Mouse (Mus musculus): ENCODE data around the gene Abhd14b. TPM values are rescaled to one million over a fixed set of nuclear protein-coding genes. Genes with fewer than 3 reads are reported as not detected.
A peak's percentile ranks its signal among the peaks of the same experiment; 100 is the strongest.

Abhd14b gene
- 54.5 and 64.6 TPM in 2 replicates for polyA plus RNA-seq (2012; rRNA removed)
- 41.2 and 44.6 TPM in 2 replicates for polyA plus RNA-seq (2014; fragmentation: Nextera tagmentation; extraction: Ambion mirVana)

GRCm38 (mm10) chr9:106447348-106447747 is at the start of gene Abhd14b, which contains the start of gene Abhd14a:
TSS of gene Abhd14b (plus strand) at chr9:106447459.
TSS of gene Abhd14a (minus strand) at chr9:106447678.
- H3K4me2 ChIP-seq (replicated peaks; ENCODE audit: low read depth, low read length, severe bottlenecking): peak within 1 kb of the TSS; percentile 86
- WGBS: 1% methylated on average over 24 of the region's 24 CpGs
- H3K4me1 ChIP-seq (ENCODE audit: control insufficient read depth, insufficient read depth, low read length): peaks cover 33% of the 10 kb centered on the region

GRCm38 (mm10) chr9:106397733-106398132 is 49.5 kb upstream of the Abhd14b start:
- WGBS: 60% methylated on average over 4 of the region's 4 CpGs
- ATAC-seq (ENCODE audit: low FRiP score, low read depth): no peak

More at GRCm38 (mm10) chr9:106447348-106447747, at the start of gene Abhd14b, which contains the start of gene Abhd14a:
- ATAC-seq (ENCODE audit: low FRiP score, low read depth) (peak; percentile 86), DNase-seq (ENCODE audit: low spot score) (peak; percentile 94)
- peak within 1 kb of the TSS; percentile 69 for H3K27ac ChIP-seq (replicated peaks; ENCODE audit: low read depth, low read length)
- H3K9ac ChIP-seq (ENCODE audit: low read depth, low read length, severe bottlenecking): peak within 1 kb of the TSS; percentile 68
- H3K9me3 ChIP-seq (ENCODE audit: control insufficient read depth, low read length): no peaks in the 10 kb centered on the region
- TF ChIP-seq POLR2A (IDR thresholded peaks at IDR 0.05; ENCODE audit: borderline replicate concordance, extremely low read depth, insufficient read depth, insufficient read length): 0 out of 2 replicates have a peak, but pooled peaks have one; percentile 60
- peak within 1 kb of the TSS; percentile 61 for H3K4me3 ChIP-seq (replicated peaks; ENCODE audit: low read length)
- no peaks in the 10 kb centered on the region for H3K36me3 ChIP-seq (ENCODE audit: control insufficient read depth, insufficient read depth, low read length)
- no peaks in the 10 kb centered on the region for H3K27me3 ChIP-seq (ENCODE audit: control insufficient read depth, insufficient read depth, low read length)

GRCm38 (mm10) chr9:106398667-106399311 is 48.5 kb upstream of the Abhd14b start:
- Histone ChIP-seq H3K9ac (ENCODE audit: low read depth, low read length, severe bottlenecking) (no peak overlapping the region), H3K36me3 (ENCODE audit: control insufficient read depth, insufficient read depth, low read length) (no peaks in the 10 kb centered on the region), H3K4me3 (replicated peaks; ENCODE audit: low read length) (no peak overlapping the region), H3K4me1 (ENCODE audit: control insufficient read depth, insufficient read depth, low read length) (peaks cover 7% of the 10 kb centered on the region; the same call in 1 of the 2 replicates), H3K9me3 (ENCODE audit: control insufficient read depth, low read length) (no peaks in the 10 kb centered on the region), H3K27me3 (ENCODE audit: control insufficient read depth, insufficient read depth, low read length) (no peaks in the 10 kb centered on the region), H3K4me2 (replicated peaks; ENCODE audit: low read depth, low read length, severe bottlenecking) (no peak overlapping the region), H3K27ac (replicated peaks; ENCODE audit: low read depth, low read length) (no peak overlapping the region)
- DNase-seq (ENCODE audit: low spot score) (no peak), ATAC-seq (ENCODE audit: low FRiP score, low read depth) (no peak)
- no peak for TF ChIP-seq POLR2A (IDR thresholded peaks at IDR 0.05; ENCODE audit: borderline replicate concordance, extremely low read depth, insufficient read depth, insufficient read length)
- WGBS: 72% methylated on average over 9 of the region's 9 CpGs

More at GRCm38 (mm10) chr9:106397733-106398132, 49.5 kb upstream of the Abhd14b start:
- H3K27ac ChIP-seq (replicated peaks; ENCODE audit: low read depth, low read length): no peak overlapping the region
- H3K9me3 ChIP-seq (ENCODE audit: control insufficient read depth, low read length): no peaks in the 10 kb centered on the region
- no peak overlapping the region for H3K4me3 ChIP-seq (replicated peaks; ENCODE audit: low read length)
- no peaks in the 10 kb centered on the region for H3K36me3 ChIP-seq (ENCODE audit: control insufficient read depth, insufficient read depth, low read length)
- no peaks in the 10 kb centered on the region for H3K27me3 ChIP-seq (ENCODE audit: control insufficient read depth, insufficient read depth, low read length)
- H3K4me1 ChIP-seq (ENCODE audit: control insufficient read depth, insufficient read depth, low read length): peaks cover 7% of the 10 kb centered on the region; the same call in 1 of the 2 replicates
- DNase-seq (ENCODE audit: low spot score): no peak
- no peak overlapping the region for H3K9ac ChIP-seq (ENCODE audit: low read depth, low read length, severe bottlenecking)
- TF ChIP-seq POLR2A (IDR thresholded peaks at IDR 0.05; ENCODE audit: borderline replicate concordance, extremely low read depth, insufficient read depth, insufficient read length): no peak
- H3K4me2 ChIP-seq (replicated peaks; ENCODE audit: low read depth, low read length, severe bottlenecking): no peak overlapping the region

DNA sequence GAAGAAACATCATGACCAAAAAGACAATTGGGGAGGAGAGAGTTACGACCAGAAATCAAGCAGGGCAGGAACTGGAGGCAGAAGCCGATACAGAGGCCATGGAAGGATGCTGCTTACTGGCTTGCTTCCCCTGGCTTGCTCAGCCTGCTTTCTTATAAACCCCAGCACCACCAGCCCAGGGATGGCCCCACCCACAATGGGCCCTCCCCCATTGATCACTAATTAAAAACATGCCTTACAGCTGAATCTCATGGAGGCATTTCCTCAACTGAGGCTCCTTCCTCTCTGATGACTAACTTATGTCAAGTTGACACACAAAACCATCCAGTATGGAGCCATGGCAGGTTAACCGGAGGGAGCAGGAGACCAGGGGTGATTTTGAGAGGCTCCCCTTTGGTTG is 47.5 kb upstream of the Abhd14b start:
- no peak overlapping the region for H3K4me3 ChIP-seq (replicated peaks; ENCODE audit: low read length)
- DNase-seq (ENCODE audit: low spot score) (no peak), ATAC-seq (ENCODE audit: low FRiP score, low read depth) (no peak)
- no peak for TF ChIP-seq POLR2A (IDR thresholded peaks at IDR 0.05; ENCODE audit: borderline replicate concordance, extremely low read depth, insufficient read depth, insufficient read length)
- H3K27ac ChIP-seq (replicated peaks; ENCODE audit: low read depth, low read length): no peak overlapping the region
- H3K4me1 ChIP-seq (ENCODE audit: control insufficient read depth, insufficient read depth, low read length): peaks cover 4% of the 10 kb centered on the region; the same call in 1 of the 2 replicates
- no peak overlapping the region for H3K4me2 ChIP-seq (replicated peaks; ENCODE audit: low read depth, low read length, severe bottlenecking)
- no peaks in the 10 kb centered on the region for H3K9me3 ChIP-seq (ENCODE audit: control insufficient read depth, low read length)
- no peaks in the 10 kb centered on the region for H3K36me3 ChIP-seq (ENCODE audit: control insufficient read depth, insufficient read depth, low read length)
- no peaks in the 10 kb centered on the region for H3K27me3 ChIP-seq (ENCODE audit: control insufficient read depth, insufficient read depth, low read length)
- WGBS: 51% methylated on average over 3 of the region's 3 CpGs
- no peak overlapping the region for H3K9ac ChIP-seq (ENCODE audit: low read depth, low read length, severe bottlenecking)

DNA sequence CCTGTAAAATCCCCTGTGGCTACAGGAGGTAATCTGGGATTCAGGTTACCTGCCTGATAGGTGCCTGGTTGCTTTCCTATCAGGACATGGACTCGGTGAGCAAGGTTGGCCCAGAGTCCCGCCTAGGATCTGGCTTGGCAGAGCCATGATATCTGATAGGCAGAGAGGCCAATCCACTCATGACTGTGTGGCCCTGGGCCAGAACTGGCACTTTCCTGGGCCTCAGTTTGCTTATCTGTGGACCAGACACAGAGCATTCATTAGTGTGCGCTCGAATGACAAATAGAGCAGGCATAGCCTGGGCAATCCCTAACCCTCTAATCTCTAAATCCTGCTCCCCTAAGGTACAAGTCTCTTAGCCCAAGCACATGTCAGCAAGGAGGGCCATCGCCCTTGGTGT is 45.1 kb upstream of the Abhd14b start:
- no peak overlapping the region for H3K9ac ChIP-seq (ENCODE audit: low read depth, low read length, severe bottlenecking)
- H3K4me3 ChIP-seq (replicated peaks; ENCODE audit: low read length): no peak overlapping the region
- no peaks in the 10 kb centered on the region for H3K9me3 ChIP-seq (ENCODE audit: control insufficient read depth, low read length)
- TF ChIP-seq POLR2A (IDR thresholded peaks at IDR 0.05; ENCODE audit: borderline replicate concordance, extremely low read depth, insufficient read depth, insufficient read length): no peak
- no peaks in the 10 kb centered on the region for H3K27me3 ChIP-seq (ENCODE audit: control insufficient read depth, insufficient read depth, low read length)
- WGBS: 76% methylated on average over 5 of the region's 5 CpGs
- H3K4me1 ChIP-seq (ENCODE audit: control insufficient read depth, insufficient read depth, low read length): peaks cover 4% of the 10 kb centered on the region
- H3K27ac ChIP-seq (replicated peaks; ENCODE audit: low read depth, low read length): no peak overlapping the region
- ATAC-seq (ENCODE audit: low FRiP score, low read depth) (no peak), DNase-seq (ENCODE audit: low spot score) (no peak)
- H3K4me2 ChIP-seq (replicated peaks; ENCODE audit: low read depth, low read length, severe bottlenecking): no peak overlapping the region
- no peaks in the 10 kb centered on the region for H3K36me3 ChIP-seq (ENCODE audit: control insufficient read depth, insufficient read depth, low read length)
